Mouse (Mus musculus) small intestine, adult 2 months (tissue): ENCODE data around the gene Plxnc1. TPM values are rescaled to one million over a fixed set of nuclear protein-coding genes. Genes with fewer than 3 reads are reported as not detected.

Experiments
- H3K27ac ChIP-seq: fragments of 200-500 bp; 2 replicates; pipeline ENCODE4 v1.5.1; 2012; ENCODE audit warnings: low read depth, low read length, control low read depth, inconsistent platforms; ENCODE audit not compliant: insufficient read depth
- H3K27me3 ChIP-seq: fragments of 200-500 bp; 2 replicates; pipeline ENCODE4 v1.6.1; 2012; ENCODE audit warnings: mild to moderate bottlenecking, moderate library complexity, low read length, inconsistent platforms; ENCODE audit not compliant: control insufficient read depth, insufficient read depth
- H3K36me3 ChIP-seq: fragments of 200-500 bp; 2 replicates; pipeline ENCODE4 v1.6.1; 2012; ENCODE audit warnings: mild to moderate bottlenecking, low read length, control low read depth, inconsistent platforms; ENCODE audit not compliant: control insufficient read depth, insufficient read depth
- H3K4me1 ChIP-seq: fragments of 200-500 bp; 2 replicates; pipeline ENCODE4 v1.6.1; 2012; ENCODE audit warnings: low read length, inconsistent platforms, mixed read lengths; ENCODE audit not compliant: control insufficient read depth, insufficient read depth, insufficient read length
- H3K4me3 ChIP-seq: fragments of 200-500 bp; 2 replicates; pipeline ENCODE4 v1.5.1; 2012; ENCODE audit warnings: low read depth, mild to moderate bottlenecking, control low read depth, inconsistent platforms, low read length, moderate library complexity
- CTCF ChIP-seq: fragments of 200-500 bp; IDR thresholded peaks from 2 replicates; pipeline ENCODE4 v1.5.1; 2012; ENCODE audit warnings: low read depth, mild to moderate bottlenecking, control low read depth, inconsistent platforms, low read length, moderate library complexity, mixed read lengths; ENCODE audit not compliant: insufficient replicate concordance, insufficient read length; ENCODE audit errors: extremely low read depth
- POLR2A ChIP-seq: fragments of 200-500 bp; IDR thresholded peaks from 2 replicates; pipeline ENCODE4 v1.6.1; 2012; ENCODE audit warnings: low read depth, mild to moderate bottlenecking, control low read depth, inconsistent platforms, low read length, moderate library complexity
- WGBS: fragments of 180-500 bp; shearing (Covaris S2); methylation state at CpG from one replicate; pipeline ENCODE4 v1.1.7; 2018; 5-methylcytosine and 5-hydroxymethylcytosine counted together
- polyA plus RNA-seq: library from polyadenylated mRNA; depleted of rRNA; stranded (reverse); fragments of >200 nt; gene quantifications from 2 replicates; pipeline ENCODE4 v1.2.3, GENCODE M21; 2012

Plxnc1 gene
- polyA plus RNA-seq, 1 experiment, result 0.82 TPM

DNA sequence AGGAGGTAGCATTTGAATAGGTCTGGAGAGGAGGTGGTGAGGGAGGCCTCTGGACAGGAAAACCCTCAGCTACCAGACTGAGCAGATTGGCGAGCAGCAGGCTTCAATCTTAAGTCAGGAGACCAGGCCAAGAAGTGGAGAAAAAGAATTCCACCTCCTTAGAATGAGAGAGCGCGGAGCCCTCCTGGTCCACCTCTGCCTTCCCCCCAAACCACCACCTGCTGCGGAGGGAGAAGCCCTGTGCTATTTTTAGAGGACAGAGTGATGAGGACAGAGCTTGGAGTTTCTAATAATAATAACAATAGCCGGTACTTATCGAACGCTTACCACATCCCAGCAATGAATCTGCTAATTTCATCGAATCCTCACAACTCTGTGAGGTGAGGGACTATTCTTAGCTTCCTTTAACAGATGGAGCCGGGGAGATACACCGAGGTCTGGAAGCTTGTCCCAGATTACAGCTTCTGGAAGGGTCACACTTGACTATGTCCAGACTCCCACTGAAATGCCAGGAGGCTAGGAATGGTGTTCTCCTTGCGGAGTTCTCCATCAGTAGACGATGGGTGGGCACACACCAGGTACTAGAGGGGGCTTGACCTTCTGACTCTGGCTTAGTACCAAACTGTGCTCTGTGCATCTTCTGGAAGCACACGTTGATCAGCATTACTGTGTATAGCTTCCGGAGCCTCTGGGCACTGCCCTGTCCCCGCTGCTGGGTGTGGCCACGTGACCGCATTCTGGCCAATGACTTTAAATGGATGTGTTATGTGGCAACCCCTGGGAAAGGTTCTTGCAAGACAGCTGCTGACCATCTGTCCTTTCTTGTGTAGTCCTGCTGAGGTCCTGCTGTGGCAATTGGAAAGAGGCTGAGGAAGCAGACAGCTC, 125.6 kb downstream of the Plxnc1 start:
- Histone ChIP-seq H3K27me3 (no peaks in the 10 kb centered on the region), H3K4me3 (no peak overlapping the region), H3K4me1 (no peaks in the 10 kb centered on the region), H3K36me3 (no peaks in the 10 kb centered on the region), H3K27ac (no peak overlapping the region)
- 90% methylated on average over 17 of the region's 17 CpGs for WGBS
- no peak for TF ChIP-seq POLR2A
- no peak for TF ChIP-seq CTCF

DNA sequence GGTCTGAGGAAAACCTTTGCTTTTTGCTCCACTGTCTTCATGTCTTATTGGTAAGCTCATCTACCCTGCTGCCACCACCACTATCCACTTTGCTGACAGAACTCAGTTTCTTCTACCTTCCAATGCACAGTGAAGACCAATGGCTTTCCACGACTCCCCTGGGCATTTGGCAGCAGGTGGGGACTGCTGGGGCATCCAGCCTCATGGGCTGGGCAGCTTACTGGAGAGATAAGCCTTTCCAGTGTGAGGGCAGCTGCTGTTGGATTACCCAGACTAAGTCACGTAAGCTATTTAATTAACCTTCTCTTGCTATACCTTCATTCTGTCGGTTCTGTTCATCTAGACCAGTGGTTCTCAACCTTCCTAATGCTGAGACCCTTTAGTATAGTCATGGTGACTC, 126.5 kb downstream of the Plxnc1 start:
- Histone ChIP-seq H3K27me3 (no peaks in the 10 kb centered on the region), H3K36me3 (no peaks in the 10 kb centered on the region), H3K4me3 (no peak overlapping the region), H3K4me1 (no peaks in the 10 kb centered on the region), H3K27ac (no peak overlapping the region)
- WGBS, result 73% methylated on average over 3 of the region's 3 CpGs
- no peak for TF ChIP-seq CTCF
- no peak for TF ChIP-seq POLR2A

DNA sequence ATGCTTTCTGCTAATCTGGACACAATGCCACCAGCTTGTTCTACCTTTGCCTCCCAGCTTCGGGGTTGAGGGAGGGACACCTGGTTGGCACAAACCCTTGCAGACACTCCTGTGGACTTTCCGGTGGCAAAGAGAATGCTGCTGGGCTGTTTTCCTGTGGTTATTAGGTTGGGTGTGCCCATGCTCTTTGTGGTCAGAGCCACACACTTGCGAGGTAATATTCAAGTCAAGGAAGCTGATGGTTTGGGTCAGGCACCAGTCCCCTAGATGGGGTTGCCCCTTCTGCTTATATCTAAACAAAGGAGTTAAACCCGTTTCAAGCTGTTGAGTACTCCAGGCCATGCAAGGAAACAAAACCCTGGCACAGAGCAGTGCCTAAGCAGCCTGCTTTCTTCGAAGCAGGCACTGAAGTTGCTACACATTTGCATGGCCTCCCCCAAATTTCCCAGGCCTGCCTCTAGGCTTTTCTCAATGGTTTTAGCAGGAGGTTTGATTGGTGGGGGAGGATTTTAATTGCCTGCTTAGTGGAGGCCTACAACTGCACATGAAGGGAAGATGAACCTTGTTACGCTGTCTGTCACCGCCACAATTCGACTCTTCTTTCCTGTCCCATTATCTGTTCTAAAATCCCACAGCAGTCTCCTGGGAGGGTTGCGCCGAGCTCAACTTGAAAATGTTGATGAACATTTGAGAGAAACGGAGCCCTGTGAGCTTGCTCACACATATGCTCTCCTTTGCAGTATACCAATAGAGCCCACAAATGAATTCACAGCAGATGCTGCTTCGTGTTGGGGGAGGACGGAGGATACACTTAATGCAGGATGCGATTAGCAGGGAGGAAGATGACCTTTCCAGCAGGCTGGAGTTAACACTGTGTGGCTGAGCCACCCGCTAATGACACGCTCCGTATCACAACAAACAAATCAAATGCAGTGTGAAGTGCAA, 132.5 kb downstream of the Plxnc1 start:
- Histone ChIP-seq H3K27ac (no peak overlapping the region), H3K27me3 (no peaks in the 10 kb centered on the region), H3K36me3 (no peaks in the 10 kb centered on the region), H3K4me1 (no peaks in the 10 kb centered on the region), H3K4me3 (no peak overlapping the region)
- 73% methylated on average over 17 of the region's 17 CpGs for WGBS
- no peak for TF ChIP-seq POLR2A
- TF ChIP-seq CTCF, result no peak

DNA sequence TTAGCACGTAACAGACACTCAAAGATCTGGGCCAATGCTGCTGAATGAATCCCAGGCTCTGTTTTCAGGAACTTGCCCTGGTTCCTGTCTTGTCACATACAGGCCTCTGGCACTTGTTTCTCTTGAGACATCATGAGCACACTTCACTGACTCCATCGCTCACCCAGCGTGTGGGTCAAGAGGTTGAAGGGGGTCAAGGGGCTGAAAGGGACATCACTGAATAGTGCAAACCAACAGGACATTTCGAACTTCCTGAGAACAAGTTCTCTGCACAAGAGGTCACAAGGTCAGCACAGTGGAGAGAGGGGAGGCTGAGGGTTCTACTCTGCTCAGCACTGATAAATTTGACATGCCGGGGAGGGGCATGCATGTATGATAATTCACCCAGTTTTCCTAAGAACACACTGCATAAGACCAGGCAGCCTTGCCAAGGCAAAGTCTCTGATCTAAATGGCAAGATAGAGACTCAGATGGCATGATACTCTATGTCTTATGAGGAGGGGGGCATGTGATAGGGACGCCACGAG, 134.6 kb downstream of the Plxnc1 start:
- TF ChIP-seq CTCF (no peak), POLR2A (no peak)
- Histone ChIP-seq H3K4me1 (no peaks in the 10 kb centered on the region), H3K27me3 (no peaks in the 10 kb centered on the region), H3K27ac (no peak overlapping the region), H3K4me3 (no peak overlapping the region), H3K36me3 (no peaks in the 10 kb centered on the region)
- WGBS, result 80% methylated on average over 7 of the region's 7 CpGs

DNA sequence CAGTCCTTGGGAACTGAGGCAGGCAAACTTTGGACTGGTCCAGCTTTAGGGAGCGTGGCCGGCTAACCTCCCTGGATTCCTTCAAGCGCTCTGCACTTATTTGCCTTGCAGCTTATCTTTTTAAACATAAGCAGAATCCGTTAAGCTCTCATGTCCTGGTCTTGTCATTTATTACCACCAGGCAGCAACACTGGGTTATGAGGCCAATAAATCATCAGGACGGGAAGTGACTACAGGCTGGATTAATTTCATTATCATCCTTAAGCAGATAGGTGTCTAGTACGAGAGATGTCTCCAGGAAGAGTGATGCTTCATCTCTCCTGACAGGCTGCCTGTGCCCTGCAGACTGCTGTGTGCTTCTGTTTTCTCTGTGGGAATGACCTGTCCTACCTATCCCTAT, 136.4 kb downstream of the Plxnc1 start:
- Histone ChIP-seq H3K36me3 (no peaks in the 10 kb centered on the region), H3K4me3 (no peak overlapping the region), H3K27me3 (no peaks in the 10 kb centered on the region), H3K4me1 (no peaks in the 10 kb centered on the region), H3K27ac (no peak overlapping the region)
- TF ChIP-seq CTCF (no peak), POLR2A (no peak)
- 27% methylated on average over 6 of the region's 6 CpGs for WGBS

DNA sequence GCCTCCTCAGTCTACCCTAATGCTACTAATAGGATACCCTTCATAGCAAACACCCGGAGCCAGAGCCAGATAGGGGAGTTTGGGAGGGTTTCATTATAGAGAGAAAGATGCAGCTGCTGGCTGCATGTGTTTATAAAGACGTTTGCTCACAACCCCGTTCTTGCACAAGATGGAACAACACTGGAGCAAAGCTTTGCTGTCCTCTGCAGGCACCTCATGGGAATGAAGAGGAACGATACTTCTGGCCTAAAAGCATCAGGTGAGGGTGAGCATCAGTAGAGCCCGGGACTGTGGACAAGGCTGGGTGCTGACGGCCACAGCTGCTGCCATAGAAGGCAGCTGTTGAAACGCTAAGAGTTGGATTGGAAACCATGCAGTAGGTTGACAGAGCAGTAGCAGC, 137.3 kb downstream of the Plxnc1 start:
- TF ChIP-seq POLR2A, result no peak
- TF ChIP-seq CTCF, result no peak
- no peaks in the 10 kb centered on the region for H3K36me3 ChIP-seq
- no peak overlapping the region for H3K27ac ChIP-seq
- H3K4me1 ChIP-seq, result no peaks in the 10 kb centered on the region
- 42% methylated on average over 7 of the region's 7 CpGs for WGBS
- no peaks in the 10 kb centered on the region for H3K27me3 ChIP-seq
- H3K4me3 ChIP-seq, result no peak overlapping the region

DNA sequence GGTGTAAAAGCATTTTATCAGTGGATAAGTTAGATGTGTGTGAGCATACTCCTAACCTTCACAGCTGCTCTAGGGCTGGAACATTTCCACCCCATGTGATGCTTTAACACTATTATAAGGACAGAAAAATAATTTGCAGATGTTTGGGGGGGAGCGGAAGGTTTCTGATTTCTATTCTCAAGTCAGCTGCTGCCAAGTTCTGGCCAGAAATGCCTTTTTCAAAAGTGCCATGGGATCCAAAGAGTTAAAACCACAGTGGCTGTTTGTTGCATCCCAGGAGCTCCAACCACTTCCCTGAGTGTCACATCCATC, 139.8 kb downstream of the Plxnc1 start:
- Histone ChIP-seq H3K36me3 (no peaks in the 10 kb centered on the region), H3K4me1 (no peaks in the 10 kb centered on the region), H3K27ac (no peak overlapping the region), H3K27me3 (no peaks in the 10 kb centered on the region), H3K4me3 (no peak overlapping the region)
- WGBS, result 93% methylated on average over 1 of the region's 1 CpGs
- TF ChIP-seq POLR2A (no peak), CTCF (no peak)
